Mouse (Mus musculus) stomach, postnatal 0 days (tissue): Measurements from ENCODE around the gene Hmgcl. TPM values are rescaled to one million over a fixed set of nuclear protein-coding genes. Genes with fewer than 3 reads are reported as not detected.

Source experiments
- ATAC-seq: fragments of 200-750 bp; cut with Nextera tagmentation; 2 replicates; pipeline ENCODE4 v1.8.0; 2017; ENCODE audit not compliant: low FRiP score, low TSS enrichment
- DNase-seq: peaks from one replicate; pipeline ENCODE4 v3.0.0-alpha.2; 2016; ENCODE audit warnings: low spot score
- H3K27ac ChIP-seq: fragments of 300-500 bp; sonication (generic); replicated peaks from 2 replicates; pipeline ENCODE4 v1.5.1; 2014; ENCODE audit warnings: mild to moderate bottlenecking, control low read depth
- H3K27me3 ChIP-seq: fragments of 300-500 bp; sonication (generic); 2 replicates; pipeline ENCODE4 v1.6.1; 2014; ENCODE audit warnings: low read length; ENCODE audit not compliant: control insufficient read depth, insufficient read depth
- H3K36me3 ChIP-seq: fragments of 300-500 bp; sonication (generic); 2 replicates; pipeline ENCODE4 v1.6.1; 2014; ENCODE audit warnings: low read length, mixed read lengths; ENCODE audit not compliant: control insufficient read depth, insufficient read depth
- H3K4me1 ChIP-seq: fragments of 300-500 bp; sonication (generic); replicated peaks from 2 replicates; pipeline ENCODE4 v1.6.1; 2014; ENCODE audit warnings: antibody characterized with exemption; ENCODE audit not compliant: control insufficient read depth, insufficient read depth
- H3K4me2 ChIP-seq: fragments of 300-500 bp; sonication (generic); replicated peaks from 2 replicates; pipeline ENCODE4 v1.6.1; 2014; ENCODE audit warnings: low read depth, mild to moderate bottlenecking, control low read depth, moderate library complexity
- H3K4me3 ChIP-seq: fragments of 300-500 bp; sonication (generic); 2 replicates; pipeline ENCODE4 v1.5.1; 2014; ENCODE audit warnings: low read depth, low read length, control low read depth
- H3K9ac ChIP-seq: fragments of 300-500 bp; sonication (generic); 2 replicates; pipeline ENCODE4 v1.6.1; 2014; ENCODE audit warnings: mild to moderate bottlenecking, low read length, control low read depth, mixed read lengths
- H3K9me3 ChIP-seq: fragments of 300-500 bp; sonication (generic); 2 replicates; pipeline ENCODE4 v1.6.1; 2016; ENCODE audit warnings: low read length; ENCODE audit not compliant: control insufficient read depth
- CTCF ChIP-seq: IDR thresholded peaks from 2 replicates; pipeline ENCODE4 v1.5.1; 2016; ENCODE audit warnings: antibody characterized with exemption, low read depth, mild to moderate bottlenecking, moderate library complexity
- EP300 ChIP-seq: optimal IDR thresholded peaks from 2 replicates; pipeline ENCODE3; 2016; ENCODE audit warnings: antibody characterized with exemption
- WGBS: fragments of 180-500 bp; shearing (Covaris S2); extraction: QIAGEN DNeasy Blood & Tissue Kit; methylation state at CpG from one replicate; pipeline ENCODE4 v1.1.7; 2014; 5-methylcytosine and 5-hydroxymethylcytosine counted together
- polyA plus RNA-seq: library from polyadenylated mRNA; unstranded; fragments of >200 nt; fragmentation: Nextera tagmentation; extraction: Ambion mirVana; gene quantifications from 2 replicates; pipeline ENCODE4 v1.2.1, GENCODE M21; 2015

Hmgcl gene
- polyA plus RNA-seq, 1 experiment from 2014 or later, result 154 TPM

DNA sequence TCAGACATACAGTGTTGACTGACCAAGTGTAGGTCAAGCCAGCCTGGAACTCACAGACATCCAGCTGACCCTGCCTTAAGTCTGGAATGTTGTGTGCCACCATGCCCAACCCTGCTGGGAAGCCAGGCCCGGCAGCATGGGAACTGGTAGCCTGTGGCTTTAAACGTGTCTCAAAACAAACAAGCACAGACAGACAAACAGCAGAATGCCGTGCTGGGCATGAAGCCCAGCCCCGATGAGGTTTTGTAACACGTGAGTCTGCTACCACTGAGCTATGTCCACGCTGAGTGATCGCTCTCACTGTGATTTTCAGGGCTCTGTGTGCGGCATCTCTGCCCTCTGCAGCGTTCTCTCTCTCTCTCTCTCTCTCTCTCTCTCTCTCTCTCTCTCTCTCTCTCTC is 9.6 kb downstream of the Hmgcl start:
- no peak for TF ChIP-seq CTCF
- Histone ChIP-seq H3K9ac (no peak overlapping the region), H3K27me3 (no peaks in the 10 kb centered on the region), H3K4me3 (no peak overlapping the region), H3K4me1 (no peaks in the 10 kb centered on the region), H3K4me2 (no peak overlapping the region), H3K27ac (no peak overlapping the region), H3K36me3 (peaks cover 17% of the 10 kb centered on the region), H3K9me3 (no peaks in the 10 kb centered on the region)
- ATAC-seq, result no peak
- whole genome bisulfite sequencing, result 76% methylated on average over 9 of the region's 9 CpGs
- DNase-seq, result no peak

- Histone ChIP-seq H3K36me3 (peaks cover 17% of the 10 kb centered on the region), H3K27ac (peak overlapping the region; percentile 80)
These were observed 12.1 kb downstream of the Hmgcl start for GRCm38 (mm10) chr4:135958354-135958753.

DNA sequence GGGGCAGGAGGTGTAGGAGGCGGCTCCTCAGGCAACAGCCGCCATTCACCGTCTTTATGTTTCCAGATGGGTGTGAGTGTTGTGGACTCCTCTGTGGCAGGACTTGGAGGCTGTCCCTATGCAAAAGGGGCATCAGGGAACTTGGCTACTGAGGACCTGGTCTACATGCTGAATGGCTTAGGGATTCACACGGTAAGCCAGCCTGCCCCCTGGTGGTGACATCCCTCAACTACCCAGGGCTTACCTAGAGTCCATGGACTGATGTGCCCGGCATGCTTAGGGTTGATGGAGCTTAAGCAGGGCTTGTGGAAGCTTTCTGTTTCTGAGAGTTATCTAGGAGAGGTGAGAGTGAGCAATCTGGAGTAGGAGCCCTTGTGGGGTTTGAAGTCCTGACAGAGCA is 14.5 kb downstream of the Hmgcl start:
- peak; percentile 91 for DNase-seq
- Histone ChIP-seq H3K4me3 (no peak overlapping the region), H3K4me1 (no peaks in the 10 kb centered on the region), H3K9me3 (no peaks in the 10 kb centered on the region), H3K27ac (no peak overlapping the region), H3K4me2 (no peak overlapping the region), H3K9ac (no peak overlapping the region), H3K36me3 (peaks cover 13% of the 10 kb centered on the region), H3K27me3 (no peaks in the 10 kb centered on the region)
- 31% methylated on average over 5 of the region's 5 CpGs for WGBS
- TF ChIP-seq EP300 (no peak), CTCF (peak; percentile 95)
- no peak for ATAC-seq

More at GRCm38 (mm10) chr4:135958354-135958753, 12.1 kb downstream of the Hmgcl start:
- H3K9ac ChIP-seq, result no peak overlapping the region
- 52% methylated on average over 8 of the region's 8 CpGs for WGBS
- H3K4me3 ChIP-seq, result no peak overlapping the region
- H3K4me2 ChIP-seq, result no peak overlapping the region
- ATAC-seq (peak; percentile 80), DNase-seq (peak; percentile 90)
- H3K27me3 ChIP-seq, result no peaks in the 10 kb centered on the region
- H3K9me3 ChIP-seq, result no peaks in the 10 kb centered on the region
- TF ChIP-seq CTCF, result no peak
- TF ChIP-seq EP300, result no peak
- no peaks in the 10 kb centered on the region for H3K4me1 ChIP-seq

GRCm38 (mm10) chr4:135961709-135962108 is 15.5 kb downstream of the Hmgcl start:
- Histone ChIP-seq H3K27ac (no peak overlapping the region), H3K4me1 (no peaks in the 10 kb centered on the region), H3K36me3 (peaks cover 12% of the 10 kb centered on the region), H3K27me3 (no peaks in the 10 kb centered on the region), H3K9me3 (no peaks in the 10 kb centered on the region), H3K4me3 (no peak overlapping the region), H3K9ac (no peak overlapping the region), H3K4me2 (no peak overlapping the region)
- DNase-seq, result no peak
- WGBS, result 93% methylated on average over 5 of the region's 5 CpGs
- no peak for ATAC-seq
- no peak for TF ChIP-seq EP300
- TF ChIP-seq CTCF, result no peak

DNA sequence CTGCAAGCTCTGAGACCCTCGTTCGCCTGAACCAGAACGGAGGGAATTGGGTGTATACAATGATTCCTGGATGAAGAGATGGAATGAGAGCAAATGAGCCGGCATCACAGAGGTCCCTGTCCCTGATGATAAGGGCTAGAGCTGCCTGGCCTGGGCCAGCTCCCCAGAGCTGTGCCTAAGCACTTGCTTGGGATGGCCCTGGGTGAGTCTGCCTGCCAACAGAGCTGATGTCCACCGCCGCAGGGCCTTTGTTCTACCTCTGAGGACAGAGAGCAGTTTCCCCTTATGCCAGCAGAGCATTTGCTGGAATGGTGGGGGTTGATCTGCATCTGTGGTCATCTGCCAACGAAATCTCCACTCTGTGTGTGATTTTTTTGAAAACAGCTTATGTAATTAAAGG is 15.9 kb downstream of the Hmgcl start:
- 84% methylated on average over 7 of the region's 7 CpGs for WGBS
- Histone ChIP-seq H3K4me3 (no peak overlapping the region), H3K27ac (no peak overlapping the region), H3K4me2 (no peak overlapping the region), H3K36me3 (peaks cover 13% of the 10 kb centered on the region), H3K27me3 (no peaks in the 10 kb centered on the region), H3K9me3 (no peaks in the 10 kb centered on the region), H3K4me1 (no peaks in the 10 kb centered on the region), H3K9ac (no peak overlapping the region)
- ATAC-seq (no peak), DNase-seq (no peak)
- TF ChIP-seq EP300 (no peak), CTCF (no peak)

DNA sequence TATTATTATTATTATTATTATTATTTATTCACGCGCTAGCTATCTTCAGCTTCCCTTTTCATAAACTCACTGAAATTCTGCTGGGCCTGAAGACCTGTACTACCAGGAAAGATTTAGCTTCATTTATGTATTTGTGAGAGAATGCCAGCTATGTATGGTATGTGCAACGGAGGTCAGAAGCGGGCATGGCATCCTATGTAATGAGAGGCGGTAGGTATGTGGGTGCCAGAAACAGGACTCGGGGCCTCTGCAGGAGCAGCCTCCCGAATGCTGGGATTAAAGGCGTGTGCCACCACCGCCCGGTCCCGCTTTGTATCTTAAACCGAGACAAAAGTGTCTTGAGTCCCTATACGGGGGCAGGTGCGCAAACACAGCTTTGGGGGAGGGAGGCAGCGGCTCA is 16.7 kb downstream of the Hmgcl start:
- ATAC-seq (no peak), DNase-seq (no peak)
- H3K9ac ChIP-seq, result peak overlapping the region; percentile 76
- TF ChIP-seq EP300 (no peak), CTCF (no peak)
- H3K9me3 ChIP-seq, result no peaks in the 10 kb centered on the region
- 5% methylated on average over 15 of the region's 15 CpGs for WGBS
- H3K27me3 ChIP-seq, result no peaks in the 10 kb centered on the region
- no peaks in the 10 kb centered on the region for H3K4me1 ChIP-seq
- H3K27ac ChIP-seq, result peak overlapping the region; percentile 95
- peaks cover 18% of the 10 kb centered on the region for H3K36me3 ChIP-seq
- H3K4me2 ChIP-seq, result peak overlapping the region; percentile 89
- H3K4me3 ChIP-seq, result peak overlapping the region; percentile 78
